Mouse (Mus musculus) fat pad, adult 2 months (tissue): ENCODE measurements around the gene Psd.

Experiments used
- DNase-seq: peaks from one replicate; pipeline ENCODE4 v3.0.0-alpha.2; 2011; ENCODE audit warnings: low read depth, low spot score; ENCODE audit errors: extremely low read depth

Psd gene

DNA sequence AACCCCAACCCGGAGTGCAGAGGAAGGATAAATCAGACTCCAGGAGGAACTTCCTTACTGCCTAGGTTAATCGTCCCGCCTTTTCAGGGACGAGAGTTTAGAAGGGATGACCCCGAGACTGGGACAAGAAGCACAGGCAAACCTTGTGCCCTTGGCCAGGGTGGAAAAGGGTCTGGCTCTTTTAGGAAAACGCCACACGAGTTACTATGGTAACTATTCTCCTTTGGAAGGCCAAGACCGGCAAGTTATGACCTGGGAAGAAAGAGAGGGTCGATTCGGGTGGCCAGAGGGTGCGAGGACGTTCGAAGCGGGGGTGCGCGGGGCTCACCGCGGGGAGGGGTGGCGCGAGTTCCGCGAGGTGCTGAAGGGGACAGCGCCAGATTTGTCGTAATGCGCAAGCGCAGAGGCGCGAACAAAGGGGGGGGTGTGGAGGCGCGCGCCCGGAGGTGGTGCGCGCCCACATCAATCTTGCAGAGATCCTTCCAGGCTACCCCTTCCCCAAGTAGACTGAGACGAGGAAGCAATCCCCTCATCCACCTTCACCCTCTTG lies at the start of gene Psd:
Gene Psd, minus strand, starts transcription at position 401 of the 550 bp plus-strand sequence.
- no peak for DNase-seq

DNA sequence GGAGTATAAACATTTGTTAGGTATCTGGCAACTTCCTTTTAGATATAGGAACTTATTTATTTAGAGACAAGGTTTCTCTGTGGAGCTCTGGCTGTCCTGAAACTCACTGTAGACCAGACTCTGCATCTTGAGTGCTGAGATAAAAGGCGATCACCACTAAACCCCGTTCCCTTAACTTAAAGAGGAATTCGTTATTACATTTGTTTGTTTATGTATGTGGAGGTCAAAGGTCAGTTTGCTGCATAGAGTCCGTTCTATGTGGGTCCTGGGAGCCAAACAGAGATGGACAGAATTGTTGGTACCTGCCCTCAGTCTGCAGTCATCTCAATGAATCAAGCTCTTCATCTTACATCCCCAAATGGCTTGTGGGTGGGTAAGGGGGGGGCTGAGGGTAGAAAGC lies 48.9 kb upstream of the Psd start:
- DNase-seq: no peak

DNA sequence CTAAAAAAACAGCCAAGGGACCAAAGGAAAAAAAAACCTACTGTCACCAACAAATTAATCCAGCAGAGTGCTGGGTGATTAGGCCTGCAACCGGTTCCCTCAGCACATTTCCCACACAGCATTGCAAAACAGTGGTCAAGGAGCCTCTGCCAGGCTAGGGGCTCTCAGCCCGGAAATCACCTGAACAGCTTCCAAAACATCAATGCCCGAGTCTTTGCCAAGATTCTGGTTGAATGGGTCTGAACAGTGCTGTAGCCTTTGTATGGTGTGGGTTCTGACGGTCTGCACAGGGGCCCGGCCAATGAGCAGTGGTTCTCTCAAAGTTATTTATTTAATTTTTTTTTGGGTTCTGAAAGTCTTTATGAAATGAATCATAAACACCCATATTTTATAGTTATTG lies 48.5 kb upstream of the Psd start:
- no peak for DNase-seq

DNA sequence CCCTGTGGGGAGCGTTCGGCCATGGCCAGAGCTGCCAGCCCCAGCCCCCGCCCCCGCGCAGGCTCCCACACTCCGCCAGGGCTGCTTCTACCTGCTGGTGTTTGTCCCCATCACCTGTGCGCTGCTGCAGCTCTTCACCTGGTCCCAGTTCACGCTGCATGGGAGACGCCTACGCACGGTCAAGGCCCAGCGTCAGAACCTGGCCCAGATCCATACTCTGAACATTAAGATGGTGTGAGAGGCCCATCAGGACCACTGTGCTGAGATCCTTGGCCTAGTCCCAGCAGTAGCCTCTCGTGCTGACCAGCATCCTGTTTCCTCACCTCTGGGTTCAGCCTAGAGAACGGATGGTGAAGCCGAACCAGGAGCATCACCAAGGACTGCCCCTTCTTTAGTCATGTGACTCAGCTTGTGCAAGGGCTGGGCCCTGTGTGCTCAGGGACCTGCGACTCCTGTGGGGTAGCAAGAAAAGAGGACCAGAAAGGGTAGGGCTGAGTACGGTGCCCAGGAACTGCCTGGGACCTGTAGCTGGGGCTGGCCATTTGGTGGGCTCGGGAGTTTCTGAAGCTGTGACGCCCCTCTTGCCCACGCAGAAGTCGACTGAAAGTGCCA lies 47.6 kb upstream of the Psd start:
- no peak for DNase-seq

DNA sequence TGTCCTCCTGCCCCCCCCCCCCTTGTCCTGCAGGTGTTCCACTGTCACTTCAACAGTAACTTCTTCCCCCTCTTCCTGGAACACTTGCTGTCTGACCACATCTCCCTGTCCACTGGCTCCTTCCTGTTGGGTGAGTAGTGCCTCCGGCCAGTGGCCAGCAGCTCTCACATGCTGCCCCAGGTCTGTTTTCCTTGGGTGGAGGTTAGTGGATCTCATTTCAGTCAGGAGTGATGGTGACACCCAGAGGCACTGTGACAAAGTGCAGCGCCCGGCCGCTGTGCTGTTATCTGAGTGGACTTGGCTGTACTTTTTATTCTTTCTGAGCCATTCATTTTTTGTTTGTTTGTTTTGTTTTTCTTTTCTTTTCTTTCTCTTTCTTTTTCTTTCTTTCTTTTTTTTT lies 42.2 kb upstream of the Psd start:
- DNase-seq: no peak

DNA sequence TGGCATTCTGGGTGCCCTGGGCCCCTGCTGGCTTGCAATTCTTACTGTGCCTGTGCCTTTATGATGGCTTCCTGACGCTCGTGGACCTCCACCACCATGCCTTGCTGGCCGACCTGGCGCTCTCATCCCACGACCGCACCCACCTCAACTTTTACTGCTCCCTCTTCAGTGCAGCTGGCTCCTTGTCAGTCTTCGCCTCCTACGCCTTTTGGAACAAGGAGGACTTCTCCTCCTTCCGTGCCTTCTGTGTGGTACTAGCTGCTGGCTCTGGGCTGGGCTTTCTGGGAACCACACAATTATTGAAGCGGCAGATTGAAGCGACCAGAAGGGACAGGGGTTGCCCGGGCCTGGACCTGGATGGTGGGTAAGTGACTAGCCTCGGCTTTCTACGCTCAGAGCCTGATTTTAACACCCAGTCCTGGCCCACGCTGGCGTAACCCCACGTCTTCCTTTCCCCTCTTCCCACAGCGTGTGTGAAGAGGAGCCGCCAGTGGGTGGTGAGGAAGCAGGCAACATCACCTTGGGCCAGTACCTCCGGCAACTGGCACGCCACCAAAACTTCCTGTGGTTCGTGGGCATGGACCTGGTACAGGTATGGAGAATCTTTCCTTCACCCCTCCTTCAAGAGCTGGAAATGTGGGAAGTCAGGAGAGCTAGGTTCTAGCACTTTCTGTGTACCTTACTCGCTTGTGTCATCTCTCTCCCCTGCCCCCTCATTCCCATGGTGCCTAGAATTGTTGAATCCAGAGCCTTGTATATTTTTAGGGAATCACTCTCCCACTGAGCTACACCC lies 41.0 kb upstream of the Psd start:
- no peak for DNase-seq

DNA sequence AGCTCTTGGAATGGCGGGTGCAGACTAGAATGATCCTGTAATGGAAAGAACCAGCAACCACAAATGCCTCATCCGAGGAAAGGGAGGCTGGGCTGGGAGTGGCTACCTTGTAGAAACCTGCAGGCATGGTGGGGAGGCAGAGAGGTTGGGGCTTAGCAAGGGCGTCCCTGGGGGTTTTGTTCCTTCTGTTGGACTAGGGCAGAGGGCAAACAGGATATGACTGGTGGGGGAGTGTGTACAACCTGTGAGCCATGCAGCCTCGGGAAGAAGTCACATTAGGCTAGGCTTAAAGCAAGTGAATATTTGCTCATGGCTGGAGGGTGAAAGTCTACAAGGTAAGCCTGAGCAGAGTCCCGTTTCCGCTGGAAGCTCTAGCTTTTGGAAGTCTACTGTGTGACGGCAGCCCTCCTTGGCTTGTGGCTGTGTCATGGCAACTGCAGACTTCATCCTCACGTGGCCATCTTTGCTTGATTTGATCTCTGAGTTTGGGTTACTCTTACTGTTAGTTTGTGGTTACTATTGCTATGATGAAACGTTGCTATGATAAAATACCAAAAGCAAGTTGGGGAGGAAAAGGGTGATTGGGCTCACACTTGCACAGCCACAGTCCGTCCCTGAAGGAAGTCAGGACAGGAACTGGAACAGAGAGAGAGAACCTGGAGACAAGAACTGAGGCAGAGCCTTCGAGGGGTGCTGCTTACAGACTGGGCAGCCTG lies 36.5 kb upstream of the Psd start:
- no peak for DNase-seq

DNA sequence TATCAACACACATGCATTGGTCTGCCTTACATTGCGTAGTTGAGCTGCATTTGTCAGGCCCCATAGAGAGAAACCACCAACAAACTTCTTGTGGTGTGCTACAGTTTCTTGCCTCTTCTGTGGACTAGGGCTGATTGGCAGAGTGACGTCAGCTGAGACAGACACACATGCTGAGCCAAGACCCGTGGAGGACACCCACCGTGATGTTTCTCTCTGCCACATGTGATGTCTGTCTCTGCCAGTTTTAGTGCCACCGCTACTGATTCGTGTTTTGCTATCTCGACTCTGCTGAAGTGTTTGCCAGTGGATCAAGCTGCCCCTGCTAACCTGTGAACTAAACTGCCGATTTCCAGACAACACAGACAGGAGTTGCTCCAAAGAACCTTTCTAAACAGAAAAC lies 35.1 kb upstream of the Psd start:
- no peak for DNase-seq

DNA sequence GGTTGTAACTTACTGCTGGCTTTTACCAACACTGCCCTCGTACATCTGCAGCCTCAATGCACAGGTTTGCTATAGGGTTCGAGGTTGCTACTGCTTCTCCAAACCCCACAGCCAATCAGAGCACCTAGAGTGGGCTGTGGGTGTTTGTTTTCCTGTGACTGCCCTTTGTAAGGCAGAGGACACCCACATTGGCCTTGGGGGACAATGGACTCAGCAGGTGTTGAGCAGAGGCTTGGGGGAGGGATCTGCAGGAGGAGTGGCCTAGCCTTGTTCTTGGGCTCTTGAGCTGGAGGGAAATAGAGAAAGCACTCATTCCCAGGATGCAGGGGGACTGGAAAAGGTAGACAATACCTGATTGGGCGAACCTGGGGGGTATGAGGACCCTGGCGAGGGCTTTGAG lies 31.4 kb upstream of the Psd start:
- DNase-seq: no peak

DNA sequence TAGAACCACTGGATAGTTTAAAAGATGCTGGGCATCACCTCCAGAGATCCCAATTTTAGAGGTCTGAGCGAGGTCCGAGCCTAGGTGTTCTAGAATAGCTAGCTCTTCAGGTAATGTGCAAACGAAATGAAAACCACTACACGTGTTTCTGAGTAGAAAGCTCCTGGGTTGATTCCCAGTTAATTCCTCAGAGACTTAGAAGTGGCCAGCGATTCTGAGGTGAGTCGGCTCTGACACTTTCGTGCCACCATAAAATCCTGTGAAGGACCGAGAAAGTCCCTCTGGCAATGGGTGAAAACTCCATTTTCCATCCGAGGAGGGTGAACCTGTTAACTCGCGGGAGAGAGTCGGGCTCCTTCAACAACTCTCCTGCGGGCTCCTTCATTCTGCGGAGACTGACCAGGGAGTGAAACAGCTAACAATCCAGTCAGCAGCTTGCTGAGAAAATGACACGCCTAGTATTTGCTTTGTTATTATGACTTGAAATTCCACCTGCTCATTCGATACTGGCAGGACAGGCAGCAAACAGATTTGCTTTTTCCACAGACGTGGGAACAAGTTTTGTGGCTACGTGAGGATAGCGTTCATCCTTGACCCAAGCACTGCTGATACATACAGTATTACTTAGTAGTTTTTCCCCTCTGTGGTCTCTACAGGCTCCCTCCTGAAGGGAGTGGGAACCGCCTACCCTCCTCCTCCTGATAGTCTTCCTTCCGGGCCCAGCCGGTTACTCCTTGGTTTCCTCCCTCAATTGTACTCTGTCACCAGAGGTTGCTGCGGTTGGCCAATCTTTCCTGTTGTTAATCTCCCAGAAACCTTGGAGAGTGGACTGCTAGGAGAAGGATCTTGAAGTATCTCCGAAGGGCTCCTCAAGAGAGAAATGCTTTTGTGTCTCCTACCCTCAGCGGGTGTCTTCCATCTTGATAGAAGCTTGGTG lies 30.7 kb upstream of the Psd start:
- DNase-seq: no peak

DNA sequence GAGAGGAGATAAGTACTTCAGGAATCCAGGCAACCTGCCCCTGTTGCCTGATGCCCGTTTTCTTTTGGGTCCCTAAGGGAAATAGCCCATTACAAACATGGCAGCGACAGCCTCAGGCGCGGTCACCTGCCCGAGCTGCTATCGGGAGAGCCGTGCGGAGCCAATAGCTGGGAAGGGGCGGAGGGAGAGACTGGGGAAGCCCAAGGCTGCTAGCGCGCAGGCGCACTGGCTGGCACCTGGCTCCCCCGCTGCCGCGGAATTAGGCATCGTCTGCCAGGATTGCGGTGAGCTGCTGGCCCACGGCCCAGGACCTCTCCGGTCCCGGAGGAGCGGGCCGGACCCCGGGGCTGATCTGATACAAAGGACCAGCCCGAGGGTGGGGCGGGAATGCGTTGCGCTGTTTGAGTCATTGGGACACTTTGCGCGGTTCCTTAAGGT lies 29.8 kb upstream of the Psd start:
- no peak for DNase-seq

DNA sequence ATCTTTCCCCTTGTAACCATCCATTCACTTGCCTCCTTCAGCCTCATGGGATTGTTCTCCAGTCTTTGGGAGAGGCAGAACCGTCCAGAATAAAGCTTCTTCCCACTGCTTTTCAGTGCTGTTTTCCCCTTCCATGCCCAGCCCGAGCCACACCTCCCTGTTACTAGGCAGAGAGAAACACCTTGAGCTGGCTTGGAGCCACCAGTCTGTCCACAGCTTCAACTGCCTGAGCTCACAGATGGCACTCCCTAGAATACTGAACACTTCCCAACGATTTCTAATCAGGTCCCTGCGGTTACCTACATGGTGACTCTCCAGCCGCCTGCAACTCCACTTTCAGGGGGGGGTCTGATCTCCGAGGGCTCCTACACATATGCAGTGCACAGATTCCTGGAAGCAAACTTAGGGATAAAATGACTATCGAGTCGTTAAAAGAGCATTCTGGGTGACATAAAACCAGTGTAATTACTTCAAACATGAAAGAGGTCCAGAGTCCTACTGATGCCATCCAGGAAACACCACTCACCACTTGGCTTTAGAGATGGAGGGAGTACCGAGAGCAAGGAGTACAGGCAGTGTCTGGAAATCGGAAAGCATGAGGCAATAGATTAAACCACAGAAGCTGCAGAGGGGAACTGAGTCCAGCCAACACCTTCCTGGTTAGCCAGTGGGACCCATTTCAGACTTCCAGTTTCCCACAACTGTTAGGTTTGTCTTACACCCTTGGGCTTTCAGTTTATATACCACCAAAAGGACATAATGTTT lies 23.4 kb upstream of the Psd start, which contains the start of gene 2310034G01Rik:
Gene 2310034G01Rik, minus strand, starts transcription at position 135 of the 765 bp plus-strand sequence.
- DNase-seq: no peak

DNA sequence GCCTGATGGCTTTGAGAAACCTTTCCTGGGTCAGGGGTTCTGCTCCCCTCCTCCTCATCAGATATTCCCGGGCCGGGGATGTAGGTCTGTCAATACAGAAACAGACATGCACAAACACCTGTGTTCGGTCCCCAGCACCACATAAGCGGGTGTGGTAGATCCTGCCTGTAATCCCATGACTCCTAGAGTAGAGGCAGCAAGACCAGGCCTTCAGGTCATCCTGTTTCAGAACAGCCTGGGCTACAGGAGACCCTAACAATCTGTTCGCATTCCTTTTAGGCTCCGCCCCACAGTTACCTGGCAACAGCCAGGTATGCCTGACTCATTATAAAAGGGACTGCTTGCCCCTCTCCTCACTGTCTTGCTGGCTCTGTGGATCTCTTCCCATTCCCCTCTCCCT lies 22.6 kb upstream of the Psd start:
- no peak for DNase-seq

DNA sequence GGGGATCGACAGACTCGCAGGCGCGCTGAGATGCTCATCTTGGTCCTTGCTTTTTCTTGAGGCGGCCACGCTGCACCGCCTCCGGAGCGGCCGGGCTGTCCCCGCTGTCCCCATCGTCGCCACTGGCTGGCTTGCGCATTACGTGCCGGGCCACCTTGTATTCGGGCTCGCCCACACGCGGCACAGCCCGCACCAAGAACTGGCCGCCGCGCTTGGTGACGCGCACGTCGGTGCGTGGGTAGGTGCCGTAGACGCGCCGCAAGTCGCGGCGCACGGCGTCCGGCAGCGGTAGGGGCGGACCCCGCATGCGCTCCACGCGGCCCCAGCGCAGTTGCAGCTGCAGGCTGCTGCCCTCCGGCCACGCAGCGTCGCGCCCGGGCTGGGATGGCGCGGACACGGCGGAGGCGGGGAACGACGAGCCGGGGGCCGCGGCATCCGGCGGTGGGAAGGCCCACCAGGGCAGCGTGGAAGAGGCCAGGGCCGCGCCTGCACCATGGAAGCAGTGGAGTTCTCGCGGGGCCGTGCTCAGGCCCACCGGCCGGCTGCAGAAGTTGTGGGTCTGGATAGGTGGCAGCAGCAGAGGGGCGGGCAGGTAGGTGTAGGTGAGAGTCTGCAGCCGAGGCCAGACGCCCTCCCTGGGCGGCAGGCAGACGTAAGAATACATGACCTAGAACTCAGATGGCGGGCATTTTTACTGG lies 22.0 kb upstream of the Psd start:
- no peak for DNase-seq

DNA sequence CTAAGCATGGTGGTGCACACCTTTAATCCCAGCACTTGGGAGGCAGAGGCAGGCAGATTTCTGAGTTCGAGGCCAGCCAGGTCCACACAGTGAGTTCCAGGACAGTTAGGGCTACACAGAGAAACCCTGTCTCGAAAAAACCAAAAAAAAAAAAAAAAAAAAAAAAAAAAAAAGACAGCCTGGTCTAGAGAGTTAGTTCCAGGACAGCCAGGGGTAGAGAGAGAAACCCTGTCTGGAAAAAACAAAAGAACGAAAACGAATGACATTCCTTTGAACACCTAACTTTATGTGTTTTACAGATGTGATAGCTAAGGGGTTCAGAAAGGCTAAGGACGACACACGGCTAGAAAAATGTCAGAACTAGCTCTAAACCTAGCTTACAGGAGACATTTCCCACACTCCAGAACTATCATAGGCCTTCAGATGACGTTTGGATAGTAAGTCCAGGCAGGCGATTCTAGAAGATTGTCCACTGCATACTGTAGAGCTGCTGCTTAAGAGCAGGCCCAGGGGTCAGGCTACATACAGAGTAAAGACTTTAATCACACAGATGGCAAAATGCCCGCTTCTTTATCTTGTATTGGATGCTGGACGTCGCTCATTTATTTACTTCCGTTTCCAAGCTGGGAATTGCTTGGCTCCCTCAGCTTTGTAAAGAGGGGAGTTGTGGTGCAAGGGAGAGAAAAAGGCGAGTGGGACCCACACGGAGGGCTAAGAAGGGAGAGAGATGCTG lies 21.1 kb upstream of the Psd start:
- no peak for DNase-seq

DNA sequence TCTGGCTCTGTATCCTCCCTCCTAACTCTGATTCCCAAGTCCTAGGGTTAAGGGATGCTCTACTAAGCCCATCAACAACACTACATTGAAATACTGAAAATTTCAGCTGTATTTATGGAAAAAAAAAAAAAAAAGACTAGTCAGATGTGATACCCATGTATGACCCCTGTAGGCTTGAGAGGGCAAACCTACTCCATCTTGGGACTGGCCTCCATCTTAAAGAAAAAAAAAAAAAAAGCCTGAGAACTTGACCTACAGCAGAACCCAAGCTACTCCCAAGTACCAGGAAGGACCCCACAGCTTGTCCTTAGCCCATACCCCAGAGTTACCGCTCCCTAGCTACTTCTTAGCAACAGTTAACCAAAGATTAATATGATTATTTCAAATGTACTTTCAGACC lies 20.2 kb upstream of the Psd start:
- DNase-seq: no peak

DNA sequence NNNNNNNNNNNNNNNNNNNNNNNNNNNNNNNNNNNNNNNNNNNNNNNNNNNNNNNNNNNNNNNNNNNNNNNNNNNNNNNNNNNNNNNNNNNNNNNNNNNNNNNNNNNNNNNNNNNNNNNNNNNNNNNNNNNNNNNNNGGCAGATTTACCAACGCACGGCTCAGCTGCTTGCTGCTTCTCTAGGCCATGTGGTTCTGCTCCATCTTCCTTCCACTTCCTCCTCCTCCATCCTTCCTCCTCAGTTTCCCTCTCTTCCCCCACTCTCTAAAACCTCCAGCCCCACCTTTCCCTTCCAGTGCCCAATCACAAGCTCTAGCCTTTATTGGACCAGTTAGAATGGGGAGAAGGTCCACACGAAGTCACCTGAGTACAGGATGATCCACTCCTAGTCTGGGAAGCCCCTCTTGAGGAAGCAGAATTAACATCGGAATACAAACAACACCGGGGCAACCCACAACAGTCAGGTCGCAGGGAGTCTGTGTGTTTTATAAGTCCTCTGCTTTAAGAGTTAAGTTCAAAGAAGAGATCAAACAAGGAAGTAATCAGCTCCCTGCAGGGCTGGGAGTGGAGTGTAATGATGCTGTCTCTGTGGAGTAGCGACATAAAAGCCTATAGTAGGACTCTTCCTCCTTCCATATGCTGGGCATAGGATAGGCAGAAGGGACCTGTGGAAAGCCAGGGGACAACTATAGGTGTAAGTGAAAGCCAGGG lies 17.9 kb upstream of the Psd start:
- no peak for DNase-seq
